Mouse (Mus musculus): ENCODE data around the gene Armcx4. TPM values are rescaled to one million over a fixed set of nuclear protein-coding genes. Genes with fewer than 3 reads are reported as not detected.
A peak's percentile ranks its signal among the peaks of the same experiment; 100 is the strongest.

Gene Armcx4
- 0.67 and 1.1 TPM in 2 replicates for total RNA-seq (2014; rRNA removed)
- 0.15 and 0.17 TPM in 2 replicates for polyA plus RNA-seq (2012; rRNA removed)

GRCm38 (mm10) chrX:134686267-134686666, at the start of gene Armcx4:
TSS of gene Armcx4 (plus strand) at chrX:134686519.
- Histone ChIP-seq H3K79me2 (ENCODE audit: control insufficient read depth, insufficient read depth, low read length) (no peaks in the 10 kb centered on the region), H3K36me3 (ENCODE audit: control insufficient read depth, insufficient read depth, low read length) (no peaks in the 10 kb centered on the region), H3K27me3 (ENCODE audit: control insufficient read depth, insufficient read depth, low read length) (no peaks in the 10 kb centered on the region), H3K4me3 (ENCODE audit: insufficient read depth, low read depth, low read length) (peak within 1 kb of the TSS; percentile 70), H3K4me1 (ENCODE audit: control insufficient read depth, insufficient read depth, low read length) (no peaks in the 10 kb centered on the region), H3K9ac (ENCODE audit: low read depth, low read length) (peak within 1 kb of the TSS; percentile 42), H3K27ac (replicated peaks; ENCODE audit: insufficient read depth, low read depth, low read length) (no peak within 1 kb of the TSS)
- TF ChIP-seq POLR2A (IDR thresholded peaks at IDR 0.05; ENCODE audit: extremely low read depth, insufficient read depth, low read length) (no peak), CTCF (IDR thresholded peaks at IDR 0.05; ENCODE audit: low read depth, low read length) (no peak)
- under 1% methylated on average over 15 of the region's 33 CpGs for WGBS
- DNase-seq (ENCODE audit: extremely low read depth, low read depth, low spot score), result no peak

DNA sequence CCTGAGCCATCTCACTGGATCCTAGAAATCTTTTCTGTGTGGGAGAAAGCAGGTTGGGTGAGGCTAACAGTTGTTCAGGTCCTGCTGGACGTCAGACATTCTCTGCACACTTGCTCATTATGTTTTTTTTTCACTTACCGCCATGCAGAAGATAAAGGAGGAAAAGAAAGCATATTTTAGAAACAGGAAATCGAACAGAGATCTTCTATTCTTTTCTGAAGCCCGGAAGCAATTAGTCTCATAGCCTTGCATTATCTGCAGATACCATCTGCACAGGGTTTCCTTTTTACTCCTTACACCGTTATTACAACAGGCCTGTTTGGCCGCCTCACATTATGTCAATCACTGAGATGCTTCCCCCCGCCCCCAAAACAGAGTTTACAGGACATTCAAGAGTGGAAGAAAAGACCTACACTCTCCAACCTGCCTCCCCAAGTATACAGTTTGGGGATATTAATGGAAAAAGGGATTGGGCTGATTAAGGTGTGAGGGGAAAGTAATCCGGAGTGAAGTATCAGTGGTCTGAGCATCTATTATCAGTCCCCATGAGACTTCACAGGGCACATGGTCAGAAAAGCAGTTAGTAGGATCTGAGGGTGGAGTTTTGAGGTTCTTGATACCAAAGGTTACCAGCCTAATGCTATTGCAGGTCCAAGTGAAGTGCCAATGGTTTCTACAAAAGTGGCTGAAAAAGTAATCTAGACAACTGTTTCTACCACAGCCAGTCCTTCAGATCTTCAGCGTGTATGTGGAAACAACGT, 45.1 kb upstream of the Armcx4 start:
- Histone ChIP-seq H3K4me3 (ENCODE audit: insufficient read depth, low read depth, low read length) (no peak overlapping the region), H3K36me3 (ENCODE audit: control insufficient read depth, insufficient read depth, low read length) (no peaks in the 10 kb centered on the region), H3K4me1 (ENCODE audit: control insufficient read depth, insufficient read depth, low read length) (no peaks in the 10 kb centered on the region), H3K27ac (replicated peaks; ENCODE audit: insufficient read depth, low read depth, low read length) (no peak overlapping the region), H3K79me2 (ENCODE audit: control insufficient read depth, insufficient read depth, low read length) (no peaks in the 10 kb centered on the region), H3K9ac (ENCODE audit: low read depth, low read length) (no peak overlapping the region), H3K27me3 (ENCODE audit: control insufficient read depth, insufficient read depth, low read length) (no peaks in the 10 kb centered on the region)
- WGBS, result 66% methylated on average over 10 of the region's 10 CpGs
- TF ChIP-seq POLR2A (IDR thresholded peaks at IDR 0.05; ENCODE audit: extremely low read depth, insufficient read depth, low read length) (no peak), CTCF (IDR thresholded peaks at IDR 0.05; ENCODE audit: low read depth, low read length) (no peak)
- no peak for DNase-seq (ENCODE audit: extremely low read depth, low read depth, low spot score)

- no peak overlapping the region for H3K27ac ChIP-seq (replicated peaks; ENCODE audit: insufficient read depth, low read depth, low read length)
- H3K36me3 ChIP-seq (ENCODE audit: control insufficient read depth, insufficient read depth, low read length), result no peaks in the 10 kb centered on the region
- no peak for TF ChIP-seq CTCF (IDR thresholded peaks at IDR 0.05; ENCODE audit: low read depth, low read length)
- no peak for TF ChIP-seq POLR2A (IDR thresholded peaks at IDR 0.05; ENCODE audit: extremely low read depth, insufficient read depth, low read length)
- H3K9ac ChIP-seq (ENCODE audit: low read depth, low read length), result no peak overlapping the region
- H3K4me1 ChIP-seq (ENCODE audit: control insufficient read depth, insufficient read depth, low read length), result no peaks in the 10 kb centered on the region
- no peak overlapping the region for H3K4me3 ChIP-seq (ENCODE audit: insufficient read depth, low read depth, low read length)
- WGBS, result 76% methylated on average over 1 of the region's 1 CpGs
- no peaks in the 10 kb centered on the region for H3K27me3 ChIP-seq (ENCODE audit: control insufficient read depth, insufficient read depth, low read length)
- DNase-seq (ENCODE audit: extremely low read depth, low read depth, low spot score), result no peak
- no peaks in the 10 kb centered on the region for H3K79me2 ChIP-seq (ENCODE audit: control insufficient read depth, insufficient read depth, low read length)
Measured at GRCm38 (mm10) chrX:134646338-134646737, 40.0 kb upstream of the Armcx4 start.

GRCm38 (mm10) chrX:134647421-134647820, 38.9 kb upstream of the Armcx4 start:
- no peak for TF ChIP-seq CTCF (IDR thresholded peaks at IDR 0.05; ENCODE audit: low read depth, low read length)
- TF ChIP-seq POLR2A (IDR thresholded peaks at IDR 0.05; ENCODE audit: extremely low read depth, insufficient read depth, low read length), result no peak
- Histone ChIP-seq H3K4me1 (ENCODE audit: control insufficient read depth, insufficient read depth, low read length) (no peaks in the 10 kb centered on the region), H3K79me2 (ENCODE audit: control insufficient read depth, insufficient read depth, low read length) (no peaks in the 10 kb centered on the region), H3K27me3 (ENCODE audit: control insufficient read depth, insufficient read depth, low read length) (no peaks in the 10 kb centered on the region), H3K4me3 (ENCODE audit: insufficient read depth, low read depth, low read length) (no peak overlapping the region), H3K9ac (ENCODE audit: low read depth, low read length) (no peak overlapping the region), H3K27ac (replicated peaks; ENCODE audit: insufficient read depth, low read depth, low read length) (no peak overlapping the region), H3K36me3 (ENCODE audit: control insufficient read depth, insufficient read depth, low read length) (no peaks in the 10 kb centered on the region)
- no peak for DNase-seq (ENCODE audit: extremely low read depth, low read depth, low spot score)
- 45% methylated on average over 8 of the region's 8 CpGs for WGBS

DNA sequence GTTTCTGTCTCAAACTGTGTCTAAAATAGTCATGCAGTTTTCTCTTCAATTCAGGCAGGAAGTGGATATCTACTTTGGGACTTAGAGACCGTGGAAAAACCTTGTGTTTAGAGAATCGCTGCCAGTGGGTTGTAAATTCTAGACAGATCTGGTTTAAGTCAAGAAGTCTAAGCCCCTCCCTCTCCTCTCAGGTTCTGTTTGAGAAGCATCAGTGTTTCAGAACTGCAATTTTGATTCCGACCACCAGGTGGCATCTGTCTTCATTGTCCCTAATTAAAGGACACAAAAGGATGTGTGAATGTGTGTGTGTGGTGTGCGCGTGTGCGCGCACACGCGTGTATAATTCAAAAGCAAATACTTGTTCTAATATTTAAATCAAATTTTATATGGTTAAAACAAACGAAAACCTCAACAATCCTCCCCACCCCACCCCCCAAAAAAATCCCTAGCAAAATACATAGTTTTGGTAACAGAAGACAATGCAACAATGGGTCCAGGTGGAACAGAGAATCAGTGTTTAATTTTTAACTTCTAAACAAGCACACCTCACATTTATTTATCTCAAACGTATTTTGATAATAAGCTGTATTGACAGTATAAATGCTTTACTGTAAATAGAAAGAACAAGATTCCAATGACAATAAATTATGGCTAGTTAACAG, 38.2 kb upstream of the Armcx4 start:
- Histone ChIP-seq H3K9ac (ENCODE audit: low read depth, low read length) (no peak overlapping the region), H3K27ac (replicated peaks; ENCODE audit: insufficient read depth, low read depth, low read length) (no peak overlapping the region), H3K36me3 (ENCODE audit: control insufficient read depth, insufficient read depth, low read length) (no peaks in the 10 kb centered on the region), H3K27me3 (ENCODE audit: control insufficient read depth, insufficient read depth, low read length) (no peaks in the 10 kb centered on the region), H3K4me1 (ENCODE audit: control insufficient read depth, insufficient read depth, low read length) (no peaks in the 10 kb centered on the region), H3K79me2 (ENCODE audit: control insufficient read depth, insufficient read depth, low read length) (no peaks in the 10 kb centered on the region), H3K4me3 (ENCODE audit: insufficient read depth, low read depth, low read length) (no peak overlapping the region)
- peak; percentile 52 for DNase-seq (ENCODE audit: extremely low read depth, low read depth, low spot score)
- WGBS, result 7% methylated on average over 11 of the region's 11 CpGs
- TF ChIP-seq CTCF (IDR thresholded peaks at IDR 0.05; ENCODE audit: low read depth, low read length), result 0 out of 2 replicates have a peak, but pooled peaks have one; percentile 12
- TF ChIP-seq POLR2A (IDR thresholded peaks at IDR 0.05; ENCODE audit: extremely low read depth, insufficient read depth, low read length), result no peak

GRCm38 (mm10) chrX:134652061-134652460, 34.3 kb upstream of the Armcx4 start:
- Histone ChIP-seq H3K9ac (ENCODE audit: low read depth, low read length) (no peak overlapping the region), H3K4me1 (ENCODE audit: control insufficient read depth, insufficient read depth, low read length) (no peaks in the 10 kb centered on the region), H3K79me2 (ENCODE audit: control insufficient read depth, insufficient read depth, low read length) (no peaks in the 10 kb centered on the region), H3K27me3 (ENCODE audit: control insufficient read depth, insufficient read depth, low read length) (no peaks in the 10 kb centered on the region), H3K4me3 (ENCODE audit: insufficient read depth, low read depth, low read length) (no peak overlapping the region), H3K27ac (replicated peaks; ENCODE audit: insufficient read depth, low read depth, low read length) (no peak overlapping the region), H3K36me3 (ENCODE audit: control insufficient read depth, insufficient read depth, low read length) (no peaks in the 10 kb centered on the region)
- no peak for DNase-seq (ENCODE audit: extremely low read depth, low read depth, low spot score)
- TF ChIP-seq POLR2A (IDR thresholded peaks at IDR 0.05; ENCODE audit: extremely low read depth, insufficient read depth, low read length) (no peak), CTCF (IDR thresholded peaks at IDR 0.05; ENCODE audit: low read depth, low read length) (no peak)
- 57% methylated on average over 1 of the region's 1 CpGs for WGBS
